Mouse (Mus musculus) olfactory bulb, adult 2 months (tissue): ENCODE measurements around the gene Slc35a5.

Experiments used
- CTCF ChIP-seq: fragments of 200-500 bp; IDR thresholded peaks from 2 replicates; pipeline ENCODE4 v1.5.1; 2012; ENCODE audit warnings: low read depth, mild to moderate bottlenecking, low read length, moderate library complexity; ENCODE audit not compliant: insufficient read depth
- POLR2A ChIP-seq: fragments of 200-500 bp; IDR thresholded peaks from 2 replicates; pipeline ENCODE4 v1.6.1; 2012; ENCODE audit warnings: mild to moderate bottlenecking, low read depth, low read length, moderate library complexity; ENCODE audit not compliant: insufficient read depth

DNA sequence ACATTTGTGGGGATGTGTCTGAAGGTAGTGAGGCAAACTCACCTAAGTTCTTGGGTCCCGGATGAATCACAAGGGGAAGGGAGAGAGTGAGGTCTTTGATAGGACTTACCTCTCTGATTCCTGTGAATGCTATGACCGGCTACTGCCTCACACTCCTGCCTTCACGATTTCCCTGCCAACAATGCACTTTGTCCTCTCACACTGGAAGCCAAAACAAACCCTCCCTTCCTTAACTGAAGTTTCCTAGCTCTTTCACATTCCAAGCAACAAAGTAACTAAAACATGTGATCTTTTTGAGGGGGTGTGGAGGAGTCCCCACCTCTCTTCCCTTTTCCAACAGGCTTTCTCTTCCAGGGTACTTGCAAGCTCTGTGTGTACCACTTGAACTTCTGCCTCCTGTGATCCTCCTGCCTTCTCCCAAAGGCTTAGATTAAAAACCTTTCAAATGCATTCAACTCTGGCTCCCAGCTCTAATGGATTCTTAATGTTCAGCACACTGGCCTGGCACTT is 3.7 kb downstream of the Slc35a5 start:
- TF ChIP-seq POLR2A = no peak
- TF ChIP-seq CTCF = no peak
